Mouse (Mus musculus): ENCODE results near the gene Cnnm1. TPM values are rescaled to one million over a fixed set of nuclear protein-coding genes. Genes with fewer than 3 reads are reported as not detected.
A peak's percentile ranks its signal among the peaks of the same experiment; 100 is the strongest.
"Not testable (repeated sequence)": the region's sequence is repeated elsewhere in the genome, so short reads cannot be mapped to it uniquely, and the experiment has no call there.

Cnnm1 gene
- total RNA-seq, 2 experiments from 2014 or later, result 0.07 TPM

DNA sequence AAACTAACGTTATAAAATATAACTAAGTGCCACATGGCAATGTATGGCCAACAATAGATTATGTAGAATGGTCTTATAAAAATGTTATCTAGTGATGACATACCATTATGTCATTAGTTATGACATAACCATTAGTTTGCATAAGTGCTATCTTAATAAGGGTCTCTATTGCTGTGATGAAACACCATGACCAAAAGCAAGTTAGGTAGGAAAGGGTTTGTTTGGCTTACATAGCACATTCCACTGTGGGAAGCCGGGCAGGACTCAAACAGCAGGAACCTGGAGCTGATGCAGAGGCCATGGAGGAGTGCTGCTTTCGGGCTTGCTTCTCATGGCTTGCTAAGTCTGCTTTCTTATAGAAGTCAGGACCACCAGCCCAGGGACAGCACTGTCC, 24.1 kb downstream of the Cnnm1 start:
- intact Hi-C loops (cut with DNase I), result no loop called here
- no peak for DNase-seq

GRCm38 (mm10) chr19:43465076-43465475, 24.8 kb downstream of the Cnnm1 start:
- no peak for DNase-seq
- intact Hi-C loops (cut with DNase I), result no loop called here

DNA sequence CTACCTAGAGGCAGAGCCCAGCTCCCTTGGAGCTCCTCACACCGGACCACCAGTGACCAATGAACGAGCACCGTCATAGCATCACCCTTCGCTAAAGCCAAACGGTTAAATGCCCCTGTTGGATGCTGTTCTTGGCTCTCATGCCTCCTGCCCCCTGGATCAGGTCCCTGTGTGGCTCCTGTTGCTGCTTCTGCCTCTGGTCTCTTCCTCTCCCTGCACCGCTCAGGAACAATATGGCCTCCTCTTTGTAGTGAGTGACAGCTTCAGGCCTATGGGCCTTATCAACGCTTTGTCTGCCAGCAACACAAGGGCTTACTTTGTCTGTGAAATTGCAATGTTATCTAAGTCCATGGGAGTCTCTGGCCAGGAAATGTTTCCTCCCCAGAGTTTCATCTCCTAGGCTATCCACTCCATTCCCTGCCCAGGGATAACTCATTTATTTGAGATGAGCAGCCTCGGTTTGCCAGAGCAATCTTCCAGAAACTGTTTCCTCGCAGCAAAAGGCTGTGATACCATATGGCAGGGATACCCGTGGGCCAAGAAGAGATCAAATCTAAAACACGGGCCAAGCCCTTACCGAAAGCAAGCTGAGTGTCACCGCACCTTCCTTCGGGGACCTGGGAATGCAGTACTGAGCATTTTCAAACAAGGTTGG, 25.5 kb downstream of the Cnnm1 start:
- intact Hi-C loops (cut with DNase I), result no loop called here
- no peak for DNase-seq

- intact Hi-C loops (cut with DNase I), result no loop called here
These were observed 27.9 kb downstream of the Cnnm1 start for GRCm38 (mm10) chr19:43467927-43468685.

DNA sequence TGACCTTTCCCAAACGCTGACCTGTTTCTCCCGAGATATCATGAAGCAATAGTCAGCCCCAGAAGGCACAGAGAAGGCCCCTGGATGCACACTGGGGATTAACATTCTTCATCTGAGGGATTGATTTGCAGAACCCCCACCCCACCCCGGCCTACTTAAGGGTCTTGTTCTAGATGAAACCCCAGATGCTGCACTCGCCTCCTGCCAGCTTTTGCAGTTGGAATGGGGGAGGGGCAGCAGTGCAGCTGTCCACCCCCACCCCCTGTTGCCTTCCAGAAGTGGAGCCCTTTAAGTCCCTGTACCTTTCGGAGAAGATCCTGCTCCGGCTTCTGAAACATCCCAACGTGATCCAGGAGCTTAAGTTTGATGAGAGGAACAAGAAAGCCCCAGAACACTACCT, 29.1 kb downstream of the Cnnm1 start:
- no peak for DNase-seq
- intact Hi-C loops (cut with DNase I), result no loop called here

More at GRCm38 (mm10) chr19:43467927-43468685, 27.9 kb downstream of the Cnnm1 start:
- no peak for DNase-seq

DNA sequence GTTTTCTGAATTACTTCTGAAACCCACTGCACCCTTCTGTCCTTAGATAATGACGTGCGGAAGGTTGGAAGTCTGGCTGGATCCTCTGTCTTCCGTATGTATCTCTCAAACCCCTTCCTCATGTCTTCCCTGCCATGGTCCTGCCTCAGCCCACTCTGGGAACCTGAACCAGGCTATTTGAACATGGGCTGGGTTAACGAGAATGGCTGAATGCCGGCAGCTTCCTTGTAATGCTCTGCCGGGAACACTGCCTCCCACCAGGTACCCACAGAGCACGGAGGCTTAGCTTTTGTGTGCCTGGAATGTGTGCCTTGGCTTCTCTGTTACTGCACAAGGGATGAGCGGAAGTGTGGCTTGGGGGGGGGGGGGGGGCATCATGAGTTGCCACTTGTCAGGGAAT, 32.1 kb downstream of the Cnnm1 start:
- no peak for DNase-seq
- intact Hi-C loops (cut with DNase I), result no loop called here

DNA sequence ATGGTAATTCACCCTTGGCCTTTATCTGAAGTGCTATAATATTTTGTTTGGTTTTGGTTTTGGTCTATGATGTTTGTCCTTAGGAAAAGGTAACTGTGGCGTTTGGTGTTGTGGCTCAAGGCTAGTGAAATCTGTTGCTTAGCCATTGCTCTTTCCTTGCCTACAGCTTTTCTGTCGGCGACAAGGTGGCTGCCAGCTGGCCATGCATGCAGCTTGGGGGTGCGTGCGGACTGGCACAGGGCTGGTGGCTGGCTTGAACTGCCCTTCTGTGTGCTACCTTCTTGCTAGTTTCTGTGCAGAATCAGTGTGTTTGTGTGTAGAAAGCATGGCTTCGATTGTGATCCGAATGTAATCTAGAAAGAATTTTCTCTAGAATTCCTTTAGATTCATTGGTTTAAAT, 32.5 kb downstream of the Cnnm1 start:
- intact Hi-C loops (cut with DNase I), result no loop called here
- DNase-seq, result no peak

DNA sequence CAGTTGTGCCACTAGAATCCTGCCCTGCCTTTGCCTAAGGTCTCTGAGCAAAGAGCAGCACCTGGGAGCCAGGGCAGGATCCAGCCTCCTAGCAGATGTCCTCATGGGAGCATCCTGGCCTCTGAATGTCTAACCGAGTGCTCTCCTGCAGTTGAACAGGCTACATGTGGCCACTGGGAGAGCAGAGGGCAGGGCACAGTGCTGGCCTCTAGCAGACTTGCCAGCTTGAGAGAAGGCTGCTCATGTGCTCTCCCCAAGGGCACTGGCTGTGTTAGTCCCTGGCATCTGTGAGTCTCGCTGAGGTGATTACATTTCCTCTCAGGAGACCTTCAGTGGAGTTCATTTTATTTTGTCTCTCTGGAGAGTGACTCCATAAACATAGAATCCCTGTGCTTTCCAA, 35.4 kb downstream of the Cnnm1 start:
- intact Hi-C loops (cut with DNase I), result no loop called here
- DNase-seq, result no peak

GRCm38 (mm10) chr19:43476063-43476462, 35.8 kb downstream of the Cnnm1 start:
- intact Hi-C loops (cut with DNase I), result no loop called here
- no peak for DNase-seq

GRCm38 (mm10) chr19:43477436-43477835, 37.2 kb downstream of the Cnnm1 start:
- DNase-seq, result no peak
- intact Hi-C loops (cut with DNase I), result no loop called here

GRCm38 (mm10) chr19:43478891-43479290, 38.7 kb downstream of the Cnnm1 start:
- intact Hi-C loops (cut with DNase I), result no loop called here
- peak; percentile 45 to 70 for DNase-seq

DNA sequence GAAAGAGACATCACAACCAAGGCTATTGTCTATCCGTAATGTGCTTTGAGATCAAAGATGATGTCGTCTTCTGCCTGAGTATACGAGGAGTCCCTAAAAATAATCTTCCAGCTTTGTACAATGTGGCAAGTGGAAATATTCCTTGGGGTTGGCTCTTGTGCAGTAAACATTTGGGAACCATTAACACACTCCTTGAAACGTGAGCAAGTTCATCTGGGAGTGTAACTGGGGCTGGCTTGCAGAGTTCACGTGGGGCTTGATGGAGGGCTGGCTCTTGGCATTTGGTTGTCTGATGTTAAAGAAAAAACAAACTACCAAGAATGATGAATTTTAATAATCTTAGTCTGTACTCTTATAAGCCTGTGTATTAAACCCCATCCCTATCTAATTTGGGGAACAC, 39.2 kb downstream of the Cnnm1 start:
- intact Hi-C loops (cut with DNase I), result no loop called here
- no peak for DNase-seq

DNA sequence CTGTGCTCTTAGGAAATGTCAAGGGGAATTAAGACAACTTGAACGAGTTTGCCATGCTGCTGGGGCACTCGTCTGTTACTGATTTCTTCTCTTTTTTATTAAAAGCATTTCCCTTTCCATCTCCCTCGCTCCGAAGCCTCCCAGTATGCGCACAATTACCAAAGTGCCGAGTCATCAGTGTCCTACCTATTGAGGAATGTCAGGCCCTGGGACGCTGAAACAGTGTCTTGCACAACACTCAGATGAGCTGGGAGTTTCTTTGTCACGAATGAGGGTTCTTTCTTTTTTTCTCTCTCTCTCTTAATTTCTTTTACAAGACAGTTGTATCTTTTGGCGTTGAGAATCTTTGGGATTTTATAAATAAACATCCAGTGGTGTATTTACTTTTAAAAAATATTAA, 40.3 kb downstream of the Cnnm1 start:
- DNase-seq, result no peak
- intact Hi-C loops (cut with DNase I), result loop anchor here (10.0 kb wide), 2 partner anchors 456 to 686 kb away; no protein-coding TSS in a partner anchor

- peak; percentile 29 to 55 for DNase-seq
- intact Hi-C loops (cut with DNase I), result loop anchor here (10.0 kb wide), 2 partner anchors 463 to 693 kb away; no protein-coding TSS in a partner anchor
These were observed 47.2 kb downstream of the Cnnm1 start for GRCm38 (mm10) chr19:43487429-43487828.

DNA sequence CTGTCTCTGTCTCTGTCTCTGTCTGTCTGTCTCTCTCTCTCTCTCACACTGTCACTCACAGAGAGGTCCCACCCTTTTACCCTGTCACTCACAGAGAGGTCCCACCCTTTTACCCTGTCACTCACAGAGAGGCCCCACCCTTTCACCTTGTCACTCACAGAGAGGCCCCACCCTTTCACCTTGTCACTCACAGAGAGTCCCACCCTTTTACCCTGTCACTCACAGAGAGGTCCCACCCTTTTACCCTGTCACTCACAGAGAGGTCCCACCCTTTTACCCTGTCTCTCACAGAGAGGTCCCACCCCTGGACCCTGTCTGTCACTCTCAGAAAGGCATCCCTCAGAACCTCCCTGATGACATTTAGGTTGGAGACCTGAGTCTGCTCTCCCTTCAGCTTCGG, 53.1 kb downstream of the Cnnm1 start:
- DNase-seq, result not testable (repeated sequence)
- intact Hi-C loops (cut with DNase I), result loop anchor here (10.0 kb wide), 1 partner anchor 131 kb away; no protein-coding TSS in a partner anchor

DNA sequence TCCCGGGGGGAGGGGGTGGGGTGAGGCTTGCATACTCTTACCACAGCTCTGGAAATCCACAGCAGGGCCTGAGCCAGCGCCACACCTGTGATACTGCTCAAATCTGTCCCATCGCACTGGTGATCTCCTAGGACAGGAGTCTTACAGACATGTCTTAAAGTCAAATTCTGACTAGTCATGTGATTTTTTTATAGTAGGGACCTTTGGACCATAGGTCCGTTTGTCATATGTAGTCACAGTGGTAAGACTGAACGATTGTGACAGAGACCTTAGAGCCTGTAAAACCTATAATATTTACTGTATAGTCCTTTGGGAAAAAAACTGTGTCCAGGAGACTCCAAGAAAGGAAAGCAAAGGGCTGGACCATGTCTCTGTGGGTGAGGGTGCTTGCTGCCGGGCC, 53.6 kb downstream of the Cnnm1 start:
- no peak for DNase-seq
- intact Hi-C loops (cut with DNase I), result loop anchor here (10.0 kb wide), 1 partner anchor 131 kb away; no protein-coding TSS in a partner anchor

DNA sequence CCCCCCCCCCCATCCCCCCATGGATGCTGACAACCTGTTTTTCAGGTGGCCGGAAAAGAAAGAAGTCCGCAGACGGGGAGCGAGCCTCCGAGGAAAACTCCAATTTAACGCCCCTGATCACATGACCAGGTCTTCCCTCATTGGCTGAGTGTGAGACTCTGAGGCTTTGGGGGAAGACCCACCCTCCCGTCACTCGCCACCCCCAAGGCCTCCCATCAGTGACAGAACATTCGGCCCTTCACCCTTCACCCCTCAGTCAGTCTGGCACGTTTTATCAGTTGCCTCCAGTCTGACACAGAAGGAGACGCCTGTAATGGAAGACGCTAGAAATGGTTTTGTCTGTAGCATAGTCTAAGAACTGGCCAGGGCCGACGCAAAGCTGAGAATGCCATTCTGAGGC, 54.7 kb downstream of the Cnnm1 start:
- DNase-seq, result no peak
- intact Hi-C loops (cut with DNase I), result loop anchor here (10.0 kb wide), 1 partner anchor 130 kb away; no protein-coding TSS in a partner anchor

DNA sequence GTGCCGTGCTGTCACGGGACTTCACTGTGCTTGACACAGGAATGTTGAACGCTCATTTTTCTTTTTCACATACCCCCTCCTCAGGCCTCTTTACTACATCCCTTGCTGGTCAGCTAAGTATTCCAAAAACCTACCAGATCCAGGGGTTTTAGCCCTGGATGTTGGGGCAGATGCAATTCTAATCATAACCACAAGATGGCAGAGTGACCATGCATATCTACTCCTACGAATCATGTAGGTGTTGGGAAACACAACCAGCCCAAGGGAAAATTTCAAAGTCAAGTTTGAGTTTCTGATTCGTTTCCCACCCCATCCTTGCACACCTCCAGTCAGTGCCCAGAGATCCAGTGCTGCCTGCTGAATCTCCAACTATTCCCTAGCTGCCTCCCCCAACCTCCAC, 55.6 kb downstream of the Cnnm1 start:
- intact Hi-C loops (cut with DNase I), result loop anchor here (1.0 to 10.0 kb wide), 2 partner anchors 30 to 129 kb away; no protein-coding TSS in a partner anchor
- DNase-seq, result peak; percentile 47 to 72

DNA sequence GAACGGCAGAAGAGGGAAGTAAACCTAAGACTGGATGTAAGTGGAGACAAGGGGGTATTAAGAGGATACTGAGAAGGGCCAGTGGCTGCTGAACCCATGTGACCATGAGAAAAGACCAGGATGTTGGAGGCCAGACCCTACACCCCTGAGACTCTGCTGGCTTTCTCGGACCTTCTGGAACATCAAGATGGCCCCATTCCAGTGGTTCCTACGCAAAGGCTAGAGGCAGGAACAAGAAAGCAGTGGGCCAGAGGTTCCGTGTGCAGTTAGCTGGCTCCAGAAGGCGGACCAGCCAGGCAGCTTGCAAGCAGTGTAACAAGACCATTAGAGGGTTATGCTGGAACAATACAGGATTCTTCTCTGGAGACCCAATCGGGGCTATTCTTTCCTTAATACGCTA, 57.2 kb downstream of the Cnnm1 start:
- no peak for DNase-seq
- intact Hi-C loops (cut with DNase I), result loop anchor here (10.0 kb wide), 1 partner anchor 127 kb away; no protein-coding TSS in a partner anchor

- intact Hi-C loops (cut with DNase I), result loop anchor here (10.0 kb wide), 1 partner anchor 126 kb away; no protein-coding TSS in a partner anchor
- no peak for DNase-seq
These were observed 58.6 kb downstream of the Cnnm1 start for GRCm38 (mm10) chr19:43498874-43499273.

DNA sequence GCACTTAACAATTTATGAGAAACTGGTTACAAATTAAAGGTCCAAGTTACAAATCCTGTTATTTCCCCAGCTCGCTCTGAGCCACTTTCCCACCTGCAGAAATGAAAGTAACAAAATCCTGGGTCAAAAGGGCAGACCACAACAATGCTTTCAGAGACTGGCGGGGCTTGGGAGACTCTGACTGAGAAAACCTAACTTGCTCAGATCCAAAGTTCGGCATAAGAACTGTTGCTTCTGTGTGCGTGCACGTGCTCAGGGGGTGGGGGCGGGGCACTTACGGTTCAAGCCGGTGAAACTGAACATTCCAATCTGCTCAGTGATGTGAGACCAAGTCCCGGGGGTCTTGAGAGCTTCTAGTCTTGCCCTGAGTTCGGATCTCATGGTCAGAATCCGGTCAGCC, 62.4 kb downstream of the Cnnm1 start:
- DNase-seq, result no peak
- intact Hi-C loops (cut with DNase I), result no loop called here

- DNase-seq; intact Hi-C loops (cut with DNase I): not testable (repeated sequence)
These were observed 63.4 kb downstream of the Cnnm1 start for GRCm38 (mm10) chr19:43503593-43503992.
